Mouse (Mus musculus) stomach, postnatal 0 days (tissue): ENCODE data around the gene Ggnbp2.

Source experiments
- CTCF ChIP-seq: IDR thresholded peaks from 2 replicates; pipeline ENCODE4 v1.5.1; 2016; ENCODE audit warnings: antibody characterized with exemption, low read depth, mild to moderate bottlenecking, moderate library complexity
- EP300 ChIP-seq: optimal IDR thresholded peaks from 2 replicates; pipeline ENCODE3; 2016; ENCODE audit warnings: antibody characterized with exemption

- no peak for TF ChIP-seq EP300
- TF ChIP-seq CTCF = no peak
Measured at GRCm38 (mm10) chr11:84823484-84823897, 47.1 kb downstream of the Ggnbp2 start.
